9 mouse cellular contexts compared by ENCODE assay signal in the genomic region with DNA sequence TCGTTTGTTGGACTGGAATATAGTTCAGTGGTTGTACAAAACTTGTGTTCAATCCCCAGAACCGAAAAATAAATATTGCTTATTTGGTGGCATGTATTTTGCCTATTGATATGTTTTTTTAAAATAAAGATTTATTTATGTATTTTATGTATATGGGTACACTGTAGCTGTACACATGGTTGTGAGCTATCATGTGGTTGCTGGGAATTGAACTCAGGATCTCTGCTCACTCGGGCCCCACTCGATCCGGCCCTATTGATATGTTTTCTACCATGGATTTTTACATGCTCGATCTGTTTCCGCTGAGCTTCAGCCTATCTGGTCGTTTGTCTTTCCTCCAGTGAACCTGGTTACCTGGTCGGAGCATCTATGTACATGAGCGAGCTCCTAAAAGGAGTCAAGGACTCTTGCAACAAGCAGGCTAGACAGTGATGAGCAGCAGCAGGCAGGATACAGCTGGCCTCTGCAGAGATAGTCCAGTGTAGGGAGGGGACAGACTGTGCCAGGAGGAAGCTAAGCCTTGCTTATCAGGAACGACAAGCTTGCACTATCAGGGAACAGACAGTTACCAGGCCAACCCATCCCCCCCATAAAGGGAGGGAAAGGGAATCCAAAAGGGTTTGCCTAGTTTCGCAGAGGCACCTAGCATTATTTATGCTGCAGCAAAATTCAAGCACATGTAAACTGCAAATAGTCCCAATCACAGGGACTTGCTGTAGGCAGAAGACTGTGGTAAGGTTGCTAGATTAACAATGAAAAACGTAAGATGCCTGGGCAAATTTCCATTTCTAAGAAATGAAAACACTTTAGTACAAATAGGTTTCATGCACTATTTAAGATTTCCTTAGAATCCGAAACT. TPM values are rescaled to one million over a fixed set of nuclear protein-coding genes. Genes with fewer than 3 reads are reported as not detected.
DNase-seq lines count a peak whose midpoint lies in the region; ATAC-seq lines count a peak whose summit lies in the region.
"Had no signal": no experiment of that assay in that cellular context is flagged by ENCODE, and none has a peak within 500 bp of the region (broad histone marks: within the 10 kb centered on the region; RNA-seq: fewer than 3 reads in every experiment).

No protein-coding gene starts in this region.

- 78% methylated on average over 14 of the region's 14 CpGs for WGBS in kidney, embryonic 15.5 days
- 15% methylated on average over 14 of the region's 14 CpGs for WGBS in liver, embryonic 13.5 days (ENCODE audit: insufficient replicate concordance)

- no peaks in the 10 kb centered on the region for H3K27me3 ChIP-seq in kidney, embryonic 15.5 days
- no peaks in the 10 kb centered on the region for H3K27me3 ChIP-seq in liver, embryonic 13.5 days

- H3K9me3 ChIP-seq in kidney, embryonic 15.5 days (replicated peaks) = no peaks in the 10 kb centered on the region
- H3K9me3 ChIP-seq in liver, embryonic 13.5 days (replicated peaks) = no peaks in the 10 kb centered on the region

- ATAC-seq in kidney, embryonic 15.5 days (replicated peaks; ENCODE audit: low FRiP score) = peak; percentile 93
- ATAC-seq in common myeloid progenitor, adult 5-6 weeks (replicated peaks; ENCODE audit: low read depth, poor library complexity, severe bottlenecking) = peak; percentile 98
- ATAC-seq in liver, embryonic 13.5 days (ENCODE audit: low read depth) = peak; percentile 100

- no peak overlapping the region for H3K27ac ChIP-seq in kidney, embryonic 15.5 days
- peak overlapping the region; percentile 97 for H3K27ac ChIP-seq in liver, embryonic 13.5 days

- no peaks in the 10 kb centered on the region for H3K36me3 ChIP-seq in kidney, embryonic 15.5 days
- H3K36me3 ChIP-seq in liver, embryonic 13.5 days = no peaks in the 10 kb centered on the region

- H3K4me3 ChIP-seq in kidney, embryonic 15.5 days (replicated peaks) = no peak overlapping the region
- peak overlapping the region; percentile 34 for H3K4me3 ChIP-seq in liver, embryonic 13.5 days (replicated peaks)

- no peak overlapping the region for H3K4me2 ChIP-seq in kidney, embryonic 15.5 days
- H3K4me2 ChIP-seq in liver, embryonic 13.5 days = peak overlapping the region; percentile 69

- H3K9ac ChIP-seq in kidney, embryonic 15.5 days = no peak overlapping the region
- H3K9ac ChIP-seq in liver, embryonic 13.5 days = peak overlapping the region; percentile 67

- no peaks in the 10 kb centered on the region for H3K4me1 ChIP-seq in kidney, embryonic 15.5 days
- peaks cover 90% of the 10 kb centered on the region for H3K4me1 ChIP-seq in liver, embryonic 13.5 days (replicated peaks)

- DNase-seq in kidney, postnatal 25 days = no peak
- DNase-seq in liver, embryonic 13.5 days = peak; percentile 93
- DNase-seq in spleen, postnatal 4 days (ENCODE audit: low spot score in 2 of 2) = peak; percentile 81
- DNase-seq in left cerebral cortex, adult 11 months (ENCODE audit: low spot score) = no peak
- no peak for DNase-seq in kidney, postnatal 10 days
- no peak for DNase-seq in thymus, postnatal 36 days
- DNase-seq: cerebellum, adult 9-11 months had no signal

RNA-seq across cellular contexts. Expression of gene Rap1a, which starts 7.3 kb away (rescaled TPM):
- 111 and 113 TPM in 2 replicates for polyA plus RNA-seq in kidney, embryonic 15.5 days (2015; fragmentation: Nextera tagmentation; extraction: Ambion mirVana)
- total RNA-seq in common myeloid progenitor, adult 5-6 weeks (2017) = 134 and 136 TPM in 2 replicates
- polyA plus RNA-seq in liver, embryonic 13.5 days (2015; fragmentation: Nextera tagmentation; extraction: Ambion mirVana) = 119 and 149 TPM in 2 replicates

Comparison
In these comparisons a context has a peak if more than half of its experiments do, and no peak if none do; other contexts are left out.
1. DNase-seq: peak in liver, embryonic 13.5 days (single experiment) and spleen, postnatal 4 days (2 of 2); none in kidney, postnatal 25 days (0 of 2), left cerebral cortex, adult 11 months (single experiment), kidney, postnatal 10 days (single experiment) and thymus, postnatal 36 days (0 of 2).
2. Peak in every context shown above with its lines, with median percentiles within 50 percentile points of each other: ATAC-seq.